Mouse (Mus musculus) kidney, postnatal 36 days (tissue): ENCODE measurements around the gene Zbtb43.

Experiments
- DNase-seq, 2 experiments: peaks; one replicate each; pipeline ENCODE4 v3.0.0; 2021 to 2022; ENCODE audit warnings: mixed read lengths in 2 of 2

Zbtb43 gene

GRCm38 (mm10) chr2:33426640-33427398 is 41.5 kb downstream of the Zbtb43 start:
- no peak for DNase-seq

- no peak for DNase-seq
Observed at GRCm38 (mm10) chr2:33417454-33417853, 50.9 kb downstream of the Zbtb43 start.

GRCm38 (mm10) chr2:33414019-33414418 is 54.3 kb downstream of the Zbtb43 start:
- no peak for DNase-seq

- DNase-seq, result no peak
Observed at GRCm38 (mm10) chr2:33412111-33412510, 56.2 kb downstream of the Zbtb43 start.

GRCm38 (mm10) chr2:33403511-33404003 is 64.8 kb downstream of the Zbtb43 start:
- no peak for DNase-seq

- no peak for DNase-seq
Observed at GRCm38 (mm10) chr2:33402638-33403037, 65.7 kb downstream of the Zbtb43 start.

GRCm38 (mm10) chr2:33402236-33402635 is 66.1 kb downstream of the Zbtb43 start:
- peak; percentile 50 to 85 for DNase-seq

- DNase-seq, result peak; percentile 29 to 71
Observed at GRCm38 (mm10) chr2:33401217-33401616, 67.1 kb downstream of the Zbtb43 start.

- no peak for DNase-seq
Observed at GRCm38 (mm10) chr2:33400541-33400940, 67.8 kb downstream of the Zbtb43 start.
